Mouse (Mus musculus) embryonic facial prominence, embryonic 12.5 days (tissue): ENCODE results near the gene Dicer1. TPM values are rescaled to one million over a fixed set of nuclear protein-coding genes. Genes with fewer than 3 reads are reported as not detected.

Experiments used
- ATAC-seq: fragments of 200-750 bp; cut with Nextera tagmentation; 2 replicates; pipeline ENCODE4 v1.8.0; 2017; ENCODE audit not compliant: insufficient number of reproducible peaks, insufficient read depth, low FRiP score, low TSS enrichment
- H3K27ac ChIP-seq: fragments of 300-500 bp; sonication (generic); 2 replicates; pipeline ENCODE4 v1.5.1; 2016; ENCODE audit warnings: mild to moderate bottlenecking
- H3K27me3 ChIP-seq: fragments of 300-500 bp; sonication (generic); 2 replicates; pipeline ENCODE4 v1.6.1; 2016; ENCODE audit warnings: mild to moderate bottlenecking, moderate library complexity
- H3K36me3 ChIP-seq: fragments of 300-500 bp; sonication (generic); 2 replicates; pipeline ENCODE4 v1.6.1; 2016; ENCODE audit warnings: mild to moderate bottlenecking
- H3K4me1 ChIP-seq: fragments of 300-500 bp; sonication (generic); 2 replicates; pipeline ENCODE4 v1.6.1; 2016
- H3K4me2 ChIP-seq: fragments of 300-500 bp; sonication (generic); replicated peaks from 2 replicates; pipeline ENCODE4 v1.6.1; 2016; ENCODE audit warnings: mild to moderate bottlenecking, moderate library complexity
- H3K4me3 ChIP-seq: fragments of 300-500 bp; sonication (generic); 2 replicates; pipeline ENCODE4 v1.5.1; 2016; ENCODE audit warnings: mild to moderate bottlenecking
- H3K9ac ChIP-seq: fragments of 300-500 bp; sonication (generic); 2 replicates; pipeline ENCODE4 v1.6.1; 2016; ENCODE audit warnings: mild to moderate bottlenecking, moderate library complexity
- H3K9me3 ChIP-seq: fragments of 300-500 bp; sonication (generic); 2 replicates; pipeline ENCODE4 v1.6.1; 2016; ENCODE audit warnings: mild to moderate bottlenecking, moderate library complexity
- WGBS: fragments of 180-500 bp; shearing (Covaris S2); methylation state at CpG from one replicate; pipeline ENCODE4 v1.1.7; 2016; 5-methylcytosine and 5-hydroxymethylcytosine counted together
- polyA plus RNA-seq: library from polyadenylated mRNA; unstranded; fragments of >200 nt; fragmentation: Nextera tagmentation; extraction: Ambion mirVana; gene quantifications from 2 replicates; pipeline ENCODE4 v1.2.1, GENCODE M21; 2016

The Dicer1 gene
- polyA plus RNA-seq, 1 experiment from 2014 or later = 58.0 TPM

GRCm38 (mm10) chr12:104765116-104765515, 13.4 kb upstream of the Dicer1 start:
- H3K9me3 ChIP-seq = no peaks in the 10 kb centered on the region
- ATAC-seq = no peak
- H3K27me3 ChIP-seq = no peaks in the 10 kb centered on the region
- no peaks in the 10 kb centered on the region for H3K36me3 ChIP-seq
- no peak overlapping the region for H3K4me3 ChIP-seq
- no peak overlapping the region for H3K9ac ChIP-seq
- H3K27ac ChIP-seq = no peak overlapping the region
- WGBS = 84% methylated on average over 5 of the region's 5 CpGs
- H3K4me1 ChIP-seq = peaks cover 5% of the 10 kb centered on the region
- H3K4me2 ChIP-seq = no peak overlapping the region

GRCm38 (mm10) chr12:104763918-104764317, 12.2 kb upstream of the Dicer1 start:
- Histone ChIP-seq H3K27me3 (no peaks in the 10 kb centered on the region), H3K36me3 (no peaks in the 10 kb centered on the region), H3K4me1 (no peaks in the 10 kb centered on the region), H3K27ac (no peak overlapping the region), H3K9ac (no peak overlapping the region), H3K9me3 (no peaks in the 10 kb centered on the region), H3K4me2 (no peak overlapping the region), H3K4me3 (no peak overlapping the region)
- WGBS = 58% methylated on average over 6 of the region's 6 CpGs
- ATAC-seq = no peak

- Histone ChIP-seq H3K4me2 (no peak overlapping the region), H3K27ac (no peak overlapping the region), H3K27me3 (no peaks in the 10 kb centered on the region), H3K9ac (no peak overlapping the region), H3K4me1 (no peaks in the 10 kb centered on the region), H3K4me3 (no peak overlapping the region), H3K9me3 (no peaks in the 10 kb centered on the region), H3K36me3 (no peaks in the 10 kb centered on the region)
- 84% methylated on average over 8 of the region's 8 CpGs for WGBS
- no peak for ATAC-seq
Measured at GRCm38 (mm10) chr12:104761411-104761810, 9.7 kb upstream of the Dicer1 start.

- 84% methylated on average over 7 of the region's 7 CpGs for WGBS
- Histone ChIP-seq H3K27me3 (no peaks in the 10 kb centered on the region), H3K9me3 (no peaks in the 10 kb centered on the region), H3K4me2 (no peak overlapping the region), H3K36me3 (no peaks in the 10 kb centered on the region), H3K4me1 (0 out of 2 replicates have a peak, but pooled peaks cover under 1% of the 10 kb centered on the region), H3K9ac (no peak overlapping the region), H3K4me3 (no peak overlapping the region), H3K27ac (no peak overlapping the region)
- ATAC-seq = no peak
Measured at GRCm38 (mm10) chr12:104758066-104758465, 6.3 kb upstream of the Dicer1 start.

- Histone ChIP-seq H3K4me2 (no peak overlapping the region), H3K9ac (no peak overlapping the region), H3K27ac (no peak overlapping the region), H3K27me3 (no peaks in the 10 kb centered on the region), H3K4me3 (no peak overlapping the region), H3K36me3 (0 out of 2 replicates have a peak, but pooled peaks cover 4% of the 10 kb centered on the region), H3K9me3 (no peaks in the 10 kb centered on the region), H3K4me1 (peaks cover 28% of the 10 kb centered on the region)
- WGBS = 66% methylated on average over 4 of the region's 4 CpGs
- no peak for ATAC-seq
Measured at GRCm38 (mm10) chr12:104753686-104754085, 1.9 kb upstream of the Dicer1 start.

- Histone ChIP-seq H3K4me1 (peaks cover 33% of the 10 kb centered on the region), H3K4me2 (peak overlapping the region; percentile 83), H3K9me3 (no peaks in the 10 kb centered on the region), H3K27ac (peak overlapping the region; percentile 95), H3K9ac (peak overlapping the region; percentile 98), H3K36me3 (0 out of 2 replicates have a peak, but pooled peaks cover 4% of the 10 kb centered on the region), H3K4me3 (peak overlapping the region; percentile 87), H3K27me3 (no peaks in the 10 kb centered on the region)
- peak; percentile 36 for ATAC-seq
- under 1% methylated on average over 51 of the region's 52 CpGs for WGBS
Measured at GRCm38 (mm10) chr12:104751331-104751813, 380 bp downstream of the Dicer1 start.

GRCm38 (mm10) chr12:104748946-104749345, 2.8 kb downstream of the Dicer1 start:
- Histone ChIP-seq H3K9me3 (no peaks in the 10 kb centered on the region), H3K4me1 (peaks cover 33% of the 10 kb centered on the region), H3K27ac (no peak overlapping the region), H3K9ac (no peak overlapping the region), H3K27me3 (no peaks in the 10 kb centered on the region), H3K4me2 (0 out of 2 replicates have a peak overlapping the region, but pooled peaks have one; percentile 83), H3K4me3 (no peak overlapping the region), H3K36me3 (0 out of 2 replicates have a peak, but pooled peaks cover 4% of the 10 kb centered on the region)
- 91% methylated on average over 2 of the region's 2 CpGs for WGBS
- ATAC-seq = no peak

- no peak overlapping the region for H3K4me2 ChIP-seq
- H3K27ac ChIP-seq = no peak overlapping the region
- no peak for ATAC-seq
- 85% methylated on average over 5 of the region's 5 CpGs for WGBS
- 0 out of 2 replicates have a peak, but pooled peaks cover 4% of the 10 kb centered on the region for H3K36me3 ChIP-seq
- H3K4me1 ChIP-seq = peaks cover 28% of the 10 kb centered on the region
- no peaks in the 10 kb centered on the region for H3K27me3 ChIP-seq
- no peak overlapping the region for H3K9ac ChIP-seq
- no peaks in the 10 kb centered on the region for H3K9me3 ChIP-seq
- no peak overlapping the region for H3K4me3 ChIP-seq
Measured at GRCm38 (mm10) chr12:104747252-104747651, 4.5 kb downstream of the Dicer1 start.

- no peaks in the 10 kb centered on the region for H3K9me3 ChIP-seq
- H3K27me3 ChIP-seq = no peaks in the 10 kb centered on the region
- peaks cover 34% of the 10 kb centered on the region for H3K4me1 ChIP-seq
- no peak for ATAC-seq
- WGBS = 89% methylated on average over 2 of the region's 2 CpGs
- H3K36me3 ChIP-seq = 0 out of 2 replicates have a peak, but pooled peaks cover 4% of the 10 kb centered on the region
- no peak overlapping the region for H3K27ac ChIP-seq
- H3K9ac ChIP-seq = no peak overlapping the region
- H3K4me3 ChIP-seq = no peak overlapping the region
- no peak overlapping the region for H3K4me2 ChIP-seq
Measured at GRCm38 (mm10) chr12:104746601-104747000, 5.2 kb downstream of the Dicer1 start.

GRCm38 (mm10) chr12:104743687-104744086, 8.1 kb downstream of the Dicer1 start:
- Histone ChIP-seq H3K4me3 (no peak overlapping the region), H3K9ac (no peak overlapping the region), H3K27me3 (no peaks in the 10 kb centered on the region), H3K4me2 (no peak overlapping the region), H3K4me1 (peaks cover 27% of the 10 kb centered on the region), H3K36me3 (no peaks in the 10 kb centered on the region), H3K27ac (no peak overlapping the region), H3K9me3 (no peaks in the 10 kb centered on the region)
- WGBS = 77% methylated on average over 4 of the region's 4 CpGs
- no peak for ATAC-seq

GRCm38 (mm10) chr12:104742247-104742646, 9.5 kb downstream of the Dicer1 start:
- H3K27ac ChIP-seq = no peak overlapping the region
- H3K4me3 ChIP-seq = no peak overlapping the region
- ATAC-seq = no peak
- peaks cover 25% of the 10 kb centered on the region; the same call in 1 of the 2 replicates for H3K4me1 ChIP-seq
- H3K9ac ChIP-seq = no peak overlapping the region
- WGBS = 85% methylated on average over 6 of the region's 6 CpGs
- 0 out of 2 replicates have a peak, but pooled peaks cover 5% of the 10 kb centered on the region for H3K36me3 ChIP-seq
- no peaks in the 10 kb centered on the region for H3K9me3 ChIP-seq
- no peak overlapping the region for H3K4me2 ChIP-seq
- H3K27me3 ChIP-seq = no peaks in the 10 kb centered on the region

GRCm38 (mm10) chr12:104740841-104741787, 10.6 kb downstream of the Dicer1 start:
- H3K9ac ChIP-seq = no peak overlapping the region
- no peak for ATAC-seq
- no peak overlapping the region for H3K27ac ChIP-seq
- H3K4me1 ChIP-seq = peaks cover 25% of the 10 kb centered on the region; the same call in 1 of the 2 replicates
- H3K27me3 ChIP-seq = no peaks in the 10 kb centered on the region
- WGBS = 66% methylated on average over 12 of the region's 12 CpGs
- no peak overlapping the region for H3K4me3 ChIP-seq
- H3K4me2 ChIP-seq = no peak overlapping the region
- 0 out of 2 replicates have a peak, but pooled peaks cover 9% of the 10 kb centered on the region for H3K36me3 ChIP-seq
- no peaks in the 10 kb centered on the region for H3K9me3 ChIP-seq
